In genomic region chr3:142620111-142620955, GRCm38 (mm10) we compare ENCODE assay signal across 8 mouse cellular contexts. TPM values are rescaled to one million over a fixed set of nuclear protein-coding genes. Genes with fewer than 3 reads are reported as not detected.
A peak's percentile ranks its signal among the peaks of the same experiment; 100 is the strongest.
DNase-seq lines count a peak whose midpoint lies in the region; ATAC-seq and TF ChIP-seq lines count a peak whose summit lies in the region.

TSS of gene Gbp2 (plus strand) at chr3:142620602.

- no peaks in the 10 kb centered on the region for H3K36me3 ChIP-seq in forebrain, postnatal 0 days (ENCODE audit: insufficient read depth)
- H3K36me3 ChIP-seq in forebrain, embryonic 10.5 days (replicated peaks), result no peaks in the 10 kb centered on the region
- no peaks in the 10 kb centered on the region for H3K36me3 ChIP-seq in kidney, embryonic 16.5 days (ENCODE audit: insufficient read depth, low read length)
- no peaks in the 10 kb centered on the region for H3K36me3 ChIP-seq in forebrain, embryonic 11.5 days (ENCODE audit: control insufficient read depth, insufficient read depth, low read length)

- H3K4me2 ChIP-seq in forebrain, postnatal 0 days (ENCODE audit: low read depth), result peak within 1 kb of the TSS; percentile 15; the same call in 1 of the 2 replicates
- peak within 1 kb of the TSS; percentile 50 for H3K4me2 ChIP-seq in kidney, embryonic 16.5 days (replicated peaks; ENCODE audit: low read depth, low read length)
- no peak within 1 kb of the TSS for H3K4me2 ChIP-seq in forebrain, embryonic 11.5 days (ENCODE audit: low read depth, low read length, severe bottlenecking)

- no peaks in the 10 kb centered on the region for H3K27me3 ChIP-seq in forebrain, postnatal 0 days (ENCODE audit: insufficient read depth, low read length)
- no peaks in the 10 kb centered on the region for H3K27me3 ChIP-seq in forebrain, embryonic 10.5 days (ENCODE audit: poor library complexity, severe bottlenecking)
- H3K27me3 ChIP-seq in kidney, embryonic 16.5 days (ENCODE audit: insufficient read depth, low read length), result no peaks in the 10 kb centered on the region
- H3K27me3 ChIP-seq in forebrain, embryonic 11.5 days (ENCODE audit: control insufficient read depth, insufficient read depth, low read length), result no peaks in the 10 kb centered on the region

- H3K9me3 ChIP-seq in forebrain, postnatal 0 days (ENCODE audit: low read length), result no peaks in the 10 kb centered on the region
- no peaks in the 10 kb centered on the region for H3K9me3 ChIP-seq in forebrain, embryonic 10.5 days
- no peaks in the 10 kb centered on the region for H3K9me3 ChIP-seq in kidney, embryonic 16.5 days (ENCODE audit: low read length)
- H3K9me3 ChIP-seq in forebrain, embryonic 11.5 days (ENCODE audit: control insufficient read depth, low read length), result no peaks in the 10 kb centered on the region

- no peaks in the 10 kb centered on the region for H3K4me1 ChIP-seq in forebrain, postnatal 0 days (ENCODE audit: insufficient read depth)
- H3K4me1 ChIP-seq in forebrain, embryonic 10.5 days, result peaks cover 4% of the 10 kb centered on the region; the same call in 1 of the 2 replicates
- H3K4me1 ChIP-seq in kidney, embryonic 16.5 days (ENCODE audit: insufficient read depth, low read length), result no peaks in the 10 kb centered on the region
- no peaks in the 10 kb centered on the region for H3K4me1 ChIP-seq in forebrain, embryonic 11.5 days (replicated peaks; ENCODE audit: control insufficient read depth, insufficient read depth, low read length)

- H3K27ac ChIP-seq in forebrain, postnatal 0 days (ENCODE audit: low read depth, low read length), result no peak within 1 kb of the TSS
- no peak within 1 kb of the TSS for H3K27ac ChIP-seq in forebrain, embryonic 10.5 days
- H3K27ac ChIP-seq in kidney, embryonic 16.5 days (ENCODE audit: low read length), result no peak within 1 kb of the TSS
- H3K27ac ChIP-seq in forebrain, embryonic 11.5 days (ENCODE audit: low read depth, low read length), result no peak within 1 kb of the TSS

- H3K4me3 ChIP-seq in forebrain, postnatal 0 days (ENCODE audit: low read depth, low read length), result no peak within 1 kb of the TSS
- H3K4me3 ChIP-seq in forebrain, embryonic 10.5 days, result no peak within 1 kb of the TSS
- peak within 1 kb of the TSS; percentile 32 for H3K4me3 ChIP-seq in kidney, embryonic 16.5 days (ENCODE audit: low read length)
- no peak within 1 kb of the TSS for H3K4me3 ChIP-seq in forebrain, embryonic 11.5 days (ENCODE audit: low read depth, low read length)

- TF ChIP-seq CTCF in forebrain, postnatal 0 days (IDR thresholded peaks at IDR 0.05; ENCODE audit: low read depth), result no peak

- 67% methylated on average over 4 of the region's 4 CpGs for WGBS in forebrain, postnatal 0 days
- 77% methylated on average over 4 of the region's 4 CpGs for WGBS in forebrain, embryonic 10.5 days
- WGBS in kidney, embryonic 16.5 days, result 57% methylated on average over 4 of the region's 4 CpGs
- 82% methylated on average over 4 of the region's 4 CpGs for whole genome bisulfite sequencing in forebrain, embryonic 11.5 days

- ATAC-seq in forebrain, postnatal 0 days, result no peak
- ATAC-seq in kidney, embryonic 16.5 days (ENCODE audit: low FRiP score, low TSS enrichment), result peak; percentile 57; the same call in 1 of the 2 replicates
- ATAC-seq in megakaryocyte-erythroid progenitor cell, adult 5-6 weeks (replicated peaks; ENCODE audit: low FRiP score, low TSS enrichment, poor library complexity, severe bottlenecking), result peak; percentile 50
- no peak for ATAC-seq in forebrain, embryonic 11.5 days (replicated peaks; ENCODE audit: low FRiP score)

- DNase-seq in forebrain, postnatal 0 days, result no peak
- DNase-seq in forebrain, embryonic 10.5 days (ENCODE audit: extremely low spot score, low spot score), result no peak
- peak; percentile 90 for DNase-seq in NIH3T3 (ENCODE audit: low read depth)
- DNase-seq in gastrocnemius, postnatal 25 days, result peak; percentile 8
- DNase-seq in embryo, embryonic 10.5 days (ENCODE audit: low spot score), result no peak
- no peak for DNase-seq in forebrain, embryonic 11.5 days (ENCODE audit: low spot score)

- H3K9ac ChIP-seq in forebrain, postnatal 0 days, result no peak within 1 kb of the TSS
- 0 out of 2 replicates have a peak within 1 kb of the TSS, but pooled peaks have one; percentile 39 for H3K9ac ChIP-seq in kidney, embryonic 16.5 days (replicated peaks; ENCODE audit: low read length)
- no peak within 1 kb of the TSS for H3K9ac ChIP-seq in forebrain, embryonic 11.5 days (ENCODE audit: low read length)

RNA-seq across cellular contexts. Expression of gene Gbp2, which starts in this region (rescaled TPM):
- total RNA-seq in forebrain, postnatal 0 days (2014; rRNA removed), result 1.5 and 2.1 TPM in 2 replicates
- 1.1 and 1.5 TPM in 2 replicates for polyA plus RNA-seq in forebrain, postnatal 0 days (2015; fragmentation: Nextera tagmentation; extraction: Ambion mirVana)
- 0.11 TPM in 1 of 2 replicates, not detected in the other for polyA plus RNA-seq in forebrain, embryonic 10.5 days (2016; fragmentation: Nextera tagmentation; extraction: Ambion mirVana)
- total RNA-seq in gastrocnemius, postnatal 25 days (2021), result 1 to 10 TPM; 2.5 to 4.3 TPM
- polyA plus RNA-seq in kidney, embryonic 16.5 days (2015; fragmentation: Nextera tagmentation; extraction: Ambion mirVana), result 1.1 and 1.6 TPM in 2 replicates
- total RNA-seq in megakaryocyte-erythroid progenitor cell, adult 5-6 weeks (2014; fragmentation: Nextera tagmentation), result 2.4 and 2.6 TPM in 2 replicates
- total RNA-seq in megakaryocyte-erythroid progenitor cell, adult 5-6 weeks (2017), result 9.7 and 11.4 TPM in 2 replicates
- 0.16 TPM in 1 of 2 replicates, not detected in the other for polyA plus RNA-seq in forebrain, embryonic 11.5 days (2014; fragmentation: Nextera tagmentation; extraction: Ambion mirVana)

Comparison
In these comparisons a context has a peak if more than half of its experiments do, and no peak if none do; other contexts are left out.
1. ATAC-seq: peak in kidney, embryonic 16.5 days (single experiment) and megakaryocyte-erythroid progenitor cell, adult 5-6 weeks (single experiment); none in forebrain, postnatal 0 days (single experiment) and forebrain, embryonic 11.5 days (single experiment).
2. DNase-seq: peak in NIH3T3 (single experiment) and gastrocnemius, postnatal 25 days (single experiment); none in forebrain, postnatal 0 days (single experiment), forebrain, embryonic 10.5 days (single experiment), embryo, embryonic 10.5 days (single experiment) and forebrain, embryonic 11.5 days (single experiment).